Mouse (Mus musculus): Measurements from ENCODE around the gene Atg4a-ps. TPM values are rescaled to one million over a fixed set of nuclear protein-coding genes. Genes with fewer than 3 reads are reported as not detected.

Gene Atg4a-ps
- total and polyA plus RNA-seq, 3 experiments = 0.64 to 6.6 (median 4.0) TPM

GRCm38 (mm10) chr3:103672113-103672512 lies 26.2 kb upstream of the Atg4a-ps start:
- Histone ChIP-seq H3K27ac (ENCODE audit: insufficient read depth, low read depth) (no peak overlapping the region), H3K4me3 (replicated peaks in 1 of 3; ENCODE audit: low read depth in 2 of 3, low read length in 2 of 3, poor library complexity in 1 of 3) (no peak overlapping the region), H3K36me3 (replicated peaks in 1 of 2; ENCODE audit: control insufficient read depth in 1 of 2, insufficient read depth in 1 of 2, low read length in 1 of 2) (no peaks in the 10 kb centered on the region), H3K9me3 (replicated peaks; ENCODE audit: low read length) (no peaks in the 10 kb centered on the region), H3K4me2 (ENCODE audit: insufficient read depth, low read depth, poor library complexity, severe bottlenecking) (no peak overlapping the region), H3K4me1 (ENCODE audit: control insufficient read depth in 1 of 2, insufficient read depth in 2 of 2) (0 out of 4 replicates have a peak, but pooled peaks cover 0 to 3% of the 10 kb centered on the region in 2 experiments), H3K9ac (ENCODE audit: insufficient read depth, low read depth) (no peak overlapping the region), H3K79me2 (replicated peaks; ENCODE audit: control insufficient read depth, extremely low read depth, insufficient read depth, poor library complexity, severe bottlenecking) (no peaks in the 10 kb centered on the region), H3K27me3 (replicated peaks) (no peaks in the 10 kb centered on the region)
- no peak for DNase-seq (ENCODE audit: extremely low read depth)
- in situ Hi-C loops (cut with MboI; ENCODE audit: low pct_ligation_motif_present, low pct_unique_long_range_greater_than_20kb, low sequenced_read_pairs) = no loop called here
- TF ChIP-seq MAX (IDR thresholded peaks at IDR 0.05; ENCODE audit: low read length) (no peak), SIN3A (IDR thresholded peaks at IDR 0.05; ENCODE audit: low read length) (no peak), UBTF (IDR thresholded peaks at IDR 0.05; ENCODE audit: low read depth, low read length) (no peak), NRF1 (IDR thresholded peaks at IDR 0.05; ENCODE audit: low read depth, low read length) (no peak), CHD1 (IDR thresholded peaks at IDR 0.05; ENCODE audit: low read depth, low read length) (no peak), ZNF384 (IDR thresholded peaks at IDR 0.05; ENCODE audit: low read depth, low read length) (no peak), PAX5 (IDR thresholded peaks at IDR 0.05; ENCODE audit: low read length) (no peak), POLR2A (IDR thresholded peaks at IDR 0.05; ENCODE audit: low read depth, low read length) (no peak), ZMIZ1 (IDR thresholded peaks at IDR 0.05; ENCODE audit: low read depth, low read length) (no peak), MEF2A (IDR thresholded peaks at IDR 0.05; ENCODE audit: borderline replicate concordance, low read depth, low read length) (no peak)
- dilution Hi-C loops (cut with MboI; ENCODE audit: extremely low pct_ligation_motif_present, extremely low pct_unique_long_range_greater_than_20kb, low sequenced_read_pairs) = no loop called here

GRCm38 (mm10) chr3:103663385-103663784 lies 17.5 kb upstream of the Atg4a-ps start:
- Histone ChIP-seq H3K4me1 (ENCODE audit: control insufficient read depth in 1 of 2, insufficient read depth in 2 of 2) (peaks cover 0 to 7% of the 10 kb centered on the region in 2 experiments; a peak in 3 of 4 replicates), H3K9ac (ENCODE audit: insufficient read depth, low read depth) (no peak overlapping the region), H3K4me3 (replicated peaks in 1 of 3; ENCODE audit: low read depth in 2 of 3, low read length in 2 of 3, poor library complexity in 1 of 3) (no peak overlapping the region), H3K4me2 (ENCODE audit: insufficient read depth, low read depth, poor library complexity, severe bottlenecking) (no peak overlapping the region), H3K36me3 (replicated peaks in 1 of 2; ENCODE audit: control insufficient read depth in 1 of 2, insufficient read depth in 1 of 2, low read length in 1 of 2) (no peaks in the 10 kb centered on the region), H3K27me3 (replicated peaks) (no peaks in the 10 kb centered on the region), H3K9me3 (replicated peaks; ENCODE audit: low read length) (no peaks in the 10 kb centered on the region), H3K79me2 (replicated peaks; ENCODE audit: control insufficient read depth, extremely low read depth, insufficient read depth, poor library complexity, severe bottlenecking) (no peaks in the 10 kb centered on the region), H3K27ac (ENCODE audit: insufficient read depth, low read depth) (no peak overlapping the region)
- DNase-seq (ENCODE audit: extremely low read depth) = no peak
- TF ChIP-seq POLR2A (IDR thresholded peaks at IDR 0.05; ENCODE audit: low read depth, low read length) (no peak), MYC (IDR thresholded peaks at IDR 0.05; ENCODE audit: low read depth, low read length) (no peak), KAT2A (IDR thresholded peaks at IDR 0.05; ENCODE audit: insufficient replicate concordance, low read length) (no peak), HCFC1 (IDR thresholded peaks at IDR 0.05; ENCODE audit: low read depth, low read length) (no peak), TCF12 (IDR thresholded peaks at IDR 0.05; ENCODE audit: low read depth, low read length) (no peak), JUN (IDR thresholded peaks at IDR 0.05; ENCODE audit: insufficient read depth, low read depth, low read length) (no peak), ZKSCAN1 (IDR thresholded peaks at IDR 0.05; ENCODE audit: borderline replicate concordance, low read depth, low read length) (no peak), NRF1 (IDR thresholded peaks at IDR 0.05; ENCODE audit: low read depth, low read length) (no peak), ELF1 (IDR thresholded peaks at IDR 0.05; ENCODE audit: low read depth, low read length) (no peak), JUND (conservative IDR thresholded peaks at IDR 0.05; ENCODE audit: low read depth, low read length) (no peak), MEF2A (IDR thresholded peaks at IDR 0.05; ENCODE audit: borderline replicate concordance, low read depth, low read length) (no peak), ZMIZ1 (IDR thresholded peaks at IDR 0.05; ENCODE audit: low read depth, low read length) (no peak), SIN3A (IDR thresholded peaks at IDR 0.05; ENCODE audit: low read length) (no peak), RCOR1 (conservative IDR thresholded peaks at IDR 0.05; ENCODE audit: low read depth, low read length) (no peak), SMC3 (IDR thresholded peaks at IDR 0.05; ENCODE audit: low read depth, low read length) (no peak), CTCF (conservative IDR thresholded peaks at IDR 0.05 in 1 of 2, IDR thresholded peaks at IDR 0.05 in 1 of 2; ENCODE audit: low read depth in 2 of 2, low read length in 2 of 2) (no peak), IRF4 (IDR thresholded peaks at IDR 0.05; ENCODE audit: low read depth, low read length) (no peak), MAZ (IDR thresholded peaks at IDR 0.05; ENCODE audit: low read depth, low read length) (no peak), EP300 (IDR thresholded peaks at IDR 0.05; ENCODE audit: low read length) (no peak)
- dilution Hi-C loops (cut with MboI; ENCODE audit: extremely low pct_ligation_motif_present, extremely low pct_unique_long_range_greater_than_20kb, low sequenced_read_pairs) (no loop called here), in situ Hi-C loops (cut with MboI; ENCODE audit: low pct_ligation_motif_present, low pct_unique_long_range_greater_than_20kb, low sequenced_read_pairs) (no loop called here)

All from CH12.LX (cell line).